Mouse (Mus musculus): ENCODE results near the gene Gm10842.
A peak's percentile ranks its signal among the peaks of the same experiment; 100 is the strongest.
"Not testable (repeated sequence)": the region's sequence is repeated elsewhere in the genome, so short reads cannot be mapped to it uniquely, and the experiment has no call there.

Gene Gm10842

DNA sequence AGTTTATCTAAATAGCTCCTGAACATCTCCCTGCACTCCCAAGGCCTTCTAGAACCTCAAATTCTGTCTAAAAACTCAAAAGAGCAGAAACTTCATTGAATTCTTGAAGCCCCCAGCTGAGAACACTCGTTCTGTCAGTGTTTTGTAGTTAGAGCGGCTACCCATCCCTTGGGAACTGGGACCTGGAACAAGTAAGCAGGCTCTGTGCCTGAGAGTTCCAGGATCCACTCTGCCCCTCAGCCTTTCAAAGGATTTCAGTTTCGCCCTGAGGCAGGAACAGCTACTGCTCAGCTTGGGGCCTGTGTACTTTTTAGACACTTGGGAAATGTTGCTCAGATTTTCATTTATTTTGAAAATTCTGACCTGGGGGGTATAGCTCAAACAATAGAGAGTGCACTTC, at the start of gene Gm10842:
Gene Gm10842 (plus strand): TSS at position 301 of the 400 bp plus-strand sequence.
- DNase-seq = no peak

DNA sequence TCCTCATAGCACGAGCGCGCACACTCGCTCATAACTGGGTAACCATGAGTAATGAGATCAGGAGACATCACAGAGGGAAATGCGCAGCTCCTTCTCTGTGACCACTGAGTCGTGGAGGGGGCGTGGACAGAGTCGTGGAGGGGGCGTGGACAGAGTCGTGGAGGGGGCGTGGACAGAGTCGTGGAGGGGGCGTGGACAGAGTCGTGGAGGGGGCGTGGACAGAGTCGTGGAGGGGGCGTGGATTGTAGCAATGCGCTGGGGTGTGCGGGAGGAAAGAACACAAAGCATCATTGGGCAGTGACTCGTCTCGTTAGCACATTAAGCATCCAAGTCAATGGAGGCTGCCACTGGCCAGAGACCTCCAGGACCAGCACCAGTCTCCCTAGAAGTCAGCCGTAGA, 34.2 kb upstream of the Gm10842 start:
- peak; percentile 7 for DNase-seq

GRCm38 (mm10) chr11:105117814-105118213, 28.9 kb upstream of the Gm10842 start:
- no peak for DNase-seq

- DNase-seq = peak; percentile 38
Measured at GRCm38 (mm10) chr11:105120551-105121061, 26.1 kb upstream of the Gm10842 start.

GRCm38 (mm10) chr11:105121792-105122191, 24.9 kb upstream of the Gm10842 start:
- DNase-seq = not testable (repeated sequence)

GRCm38 (mm10) chr11:105123986-105124385, 22.7 kb upstream of the Gm10842 start:
- DNase-seq = peak; percentile 83

- peak; percentile 94 for DNase-seq
Measured at GRCm38 (mm10) chr11:105125735-105126519, 20.8 kb upstream of the Gm10842 start, which contains the start of gene Mettl2. Gene Mettl2 (plus strand): TSS chr11:105126425.

- peak; percentile 6 for DNase-seq
Measured at GRCm38 (mm10) chr11:105126520-105127029, 20.1 kb upstream of the Gm10842 start.

- DNase-seq = no peak
Measured at GRCm38 (mm10) chr11:105135692-105136091, 11.0 kb upstream of the Gm10842 start.

- not testable (repeated sequence) for DNase-seq
Measured at GRCm38 (mm10) chr11:105137255-105137654, 9.4 kb upstream of the Gm10842 start.

DNA sequence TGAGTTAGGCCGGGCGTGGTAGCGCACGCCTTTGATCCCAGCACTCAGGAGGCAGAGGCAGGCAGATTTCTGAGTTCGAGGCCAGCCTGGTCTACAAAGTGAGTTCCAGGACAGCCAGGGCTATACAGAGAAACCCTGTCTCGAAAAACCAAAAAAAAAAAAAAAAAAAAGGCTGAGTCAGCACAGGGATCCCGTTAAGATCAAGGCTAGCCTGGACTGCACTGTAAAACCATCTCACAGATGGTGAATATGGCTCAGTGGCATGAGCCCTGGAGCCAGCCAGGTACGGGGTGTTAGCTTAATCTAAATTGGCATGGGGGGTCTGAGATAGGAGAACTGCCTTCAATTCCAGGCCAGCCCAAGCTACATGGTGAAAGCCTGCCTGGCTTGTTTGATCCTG, 6.2 kb upstream of the Gm10842 start:
- not testable (repeated sequence) for DNase-seq

DNA sequence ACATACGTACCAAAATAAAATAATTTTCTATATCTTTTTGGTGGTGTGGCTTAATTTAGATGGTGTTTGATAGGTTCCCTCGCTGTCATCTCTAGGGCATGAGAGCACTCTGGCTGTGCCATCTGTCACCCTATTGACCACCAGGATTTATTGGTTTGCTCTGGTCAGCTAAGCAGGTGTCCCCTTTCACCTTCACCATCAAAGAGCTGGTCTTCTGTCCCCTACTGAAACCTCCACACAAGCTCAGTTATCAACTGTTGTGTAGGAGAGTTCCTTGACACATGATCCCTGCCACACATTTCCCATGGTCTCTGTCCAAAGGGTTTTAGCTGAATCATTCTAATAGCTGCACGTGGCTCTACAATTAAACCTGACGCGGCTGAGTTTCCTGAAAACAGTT, 5.6 kb upstream of the Gm10842 start:
- no peak for DNase-seq

DNA sequence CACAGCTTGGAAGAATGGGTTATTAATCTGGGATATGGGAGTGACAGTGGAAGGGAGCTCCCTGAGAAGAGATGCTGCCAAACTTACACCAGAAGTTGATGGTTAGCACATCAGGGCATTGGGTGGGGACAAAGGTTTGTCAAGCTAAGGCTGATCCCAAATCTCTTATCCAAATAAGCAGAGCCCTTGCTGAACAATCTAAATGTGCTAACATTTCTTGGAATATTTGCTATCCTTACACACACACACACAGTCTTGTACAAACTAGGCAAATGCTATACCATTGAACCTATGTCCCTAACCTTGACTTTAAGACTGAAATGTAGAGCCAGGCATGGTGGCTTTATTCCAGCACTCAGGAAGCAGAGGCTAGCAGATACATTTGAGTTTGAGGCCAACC, 3.1 kb upstream of the Gm10842 start:
- no peak for DNase-seq

DNA sequence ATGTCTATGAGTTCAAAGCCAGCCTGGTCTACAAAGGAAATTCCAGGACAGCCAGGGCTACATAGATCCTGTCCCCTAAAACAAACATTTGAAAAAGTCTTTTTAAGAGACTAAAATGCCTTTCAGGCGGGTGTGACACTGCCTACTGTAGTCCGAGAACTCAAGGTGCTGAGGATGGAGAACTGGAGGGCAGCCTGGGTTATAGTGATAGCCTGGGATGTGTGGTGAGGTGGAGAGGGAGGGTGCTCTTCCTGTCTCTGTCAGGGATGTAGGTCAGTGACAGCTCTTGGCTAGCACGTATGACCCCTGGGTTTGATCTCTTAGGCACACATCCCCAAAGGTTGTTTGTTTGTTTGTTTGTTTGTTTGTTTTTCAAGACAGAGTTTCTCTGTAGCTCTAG, 2.6 kb upstream of the Gm10842 start:
- DNase-seq = no peak

DNA sequence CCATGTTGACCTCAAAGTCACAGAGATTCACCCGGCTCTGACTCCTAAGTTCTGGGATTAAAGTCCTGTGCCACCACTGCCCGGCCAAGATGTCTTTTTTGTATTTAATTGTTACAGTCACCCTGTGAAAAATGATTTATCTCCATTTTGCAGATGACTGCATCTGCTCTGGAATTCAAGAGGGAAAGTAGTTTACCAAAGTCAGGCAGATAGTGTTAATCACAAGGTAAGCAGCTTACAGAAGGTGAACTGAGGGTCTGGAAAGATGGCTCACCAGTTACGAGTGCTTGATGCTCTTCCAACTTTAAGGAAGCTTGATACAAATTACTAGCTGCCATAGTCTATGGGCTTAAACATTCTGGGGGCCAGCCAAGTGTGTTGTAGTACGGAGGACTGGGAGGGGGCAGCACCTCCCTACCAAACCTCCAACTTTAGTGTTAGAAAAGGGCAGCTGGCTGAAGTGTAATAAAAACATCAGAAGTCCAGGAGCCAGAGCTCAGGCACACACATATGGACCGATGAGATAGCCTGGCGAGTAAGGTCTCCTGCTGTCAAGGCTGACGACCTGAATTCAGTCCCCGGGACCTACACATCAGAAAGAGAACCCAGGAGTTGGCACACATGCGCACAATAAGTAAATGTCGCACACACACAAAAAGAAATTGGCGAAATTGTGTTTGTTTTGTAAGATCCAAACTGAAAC, 2.0 kb upstream of the Gm10842 start:
- no peak for DNase-seq

- no peak for DNase-seq
Measured at GRCm38 (mm10) chr11:105145211-105145610, 1.5 kb upstream of the Gm10842 start.

DNA sequence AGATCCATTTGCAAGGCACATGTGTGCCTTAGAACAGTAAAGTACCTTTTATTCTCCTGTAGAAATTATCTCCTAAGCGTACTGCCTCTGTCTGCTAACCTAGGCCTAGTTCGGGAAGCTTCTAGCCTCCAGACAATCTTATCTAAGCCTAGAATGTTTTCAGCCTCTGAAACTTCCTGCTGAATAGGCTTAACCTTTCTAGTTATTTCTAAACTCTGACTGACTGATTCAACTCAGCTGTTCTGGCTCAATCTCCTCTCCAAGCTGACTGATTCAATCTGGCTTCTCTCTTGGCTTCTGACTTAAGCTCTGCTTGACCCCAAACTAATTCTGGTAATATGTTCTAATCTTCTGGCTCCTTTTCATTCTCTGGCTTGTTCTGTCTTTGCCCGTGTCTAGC, 2.7 kb downstream of the Gm10842 start:
- DNase-seq = no peak

GRCm38 (mm10) chr11:105149766-105150165, 3.1 kb downstream of the Gm10842 start:
- peak; percentile 66 for DNase-seq

- DNase-seq = peak; percentile 53
Measured at GRCm38 (mm10) chr11:105150691-105151090, 4.0 kb downstream of the Gm10842 start.

DNA sequence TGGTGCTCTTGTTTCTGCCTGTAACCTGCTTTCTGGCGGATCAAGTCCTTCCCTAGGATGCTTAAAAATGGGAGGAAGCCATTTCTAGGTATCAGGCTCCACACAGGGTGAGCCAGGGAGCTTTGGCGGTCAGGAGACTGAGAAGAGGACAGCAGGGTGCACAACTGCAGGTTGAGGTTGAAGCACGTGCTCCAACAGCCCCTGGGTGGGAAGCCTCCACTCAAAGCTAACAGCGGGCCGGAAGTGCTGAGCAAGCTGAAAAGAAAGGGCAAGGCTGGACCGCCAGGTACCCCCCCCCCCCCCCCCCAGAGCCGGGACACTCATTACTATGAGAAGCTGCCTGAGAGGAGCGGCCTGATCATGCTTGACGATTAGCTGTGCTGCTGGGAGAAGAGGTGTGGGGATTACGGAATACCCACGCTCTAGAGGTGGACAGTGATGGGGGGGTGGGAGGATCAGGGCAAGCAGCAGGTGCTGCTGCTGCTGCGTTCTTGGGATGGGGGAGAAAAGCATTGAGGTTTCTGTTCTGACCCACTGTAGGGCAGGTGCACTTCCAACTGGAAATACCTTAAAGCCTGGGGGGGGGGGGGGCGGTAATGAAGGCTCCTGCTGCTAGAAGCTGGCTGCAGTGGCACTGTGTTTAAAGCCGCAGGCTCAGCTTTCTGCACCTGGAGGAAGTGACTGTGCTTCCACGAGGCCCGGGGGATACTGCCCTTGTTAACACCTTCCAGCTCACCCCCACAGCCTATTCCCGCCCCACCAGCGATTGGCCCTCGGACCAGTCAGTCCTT, 4.7 kb downstream of the Gm10842 start:
- DNase-seq = peak; percentile 55

DNA sequence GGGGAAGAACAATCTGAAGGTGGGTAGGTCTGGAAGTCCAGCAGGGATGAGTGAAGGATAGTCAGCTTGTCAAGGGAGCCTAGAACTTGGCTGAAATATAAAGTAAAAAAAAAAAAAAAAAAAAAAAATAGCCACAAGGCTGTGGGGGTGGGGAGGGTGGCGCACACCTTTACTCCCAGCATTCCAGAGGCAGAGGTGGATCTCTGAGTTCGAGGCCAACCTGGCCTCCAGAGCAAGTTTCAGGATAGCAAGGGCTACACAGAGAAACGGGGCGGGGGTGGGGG, 5.3 kb downstream of the Gm10842 start:
- no peak for DNase-seq

DNA sequence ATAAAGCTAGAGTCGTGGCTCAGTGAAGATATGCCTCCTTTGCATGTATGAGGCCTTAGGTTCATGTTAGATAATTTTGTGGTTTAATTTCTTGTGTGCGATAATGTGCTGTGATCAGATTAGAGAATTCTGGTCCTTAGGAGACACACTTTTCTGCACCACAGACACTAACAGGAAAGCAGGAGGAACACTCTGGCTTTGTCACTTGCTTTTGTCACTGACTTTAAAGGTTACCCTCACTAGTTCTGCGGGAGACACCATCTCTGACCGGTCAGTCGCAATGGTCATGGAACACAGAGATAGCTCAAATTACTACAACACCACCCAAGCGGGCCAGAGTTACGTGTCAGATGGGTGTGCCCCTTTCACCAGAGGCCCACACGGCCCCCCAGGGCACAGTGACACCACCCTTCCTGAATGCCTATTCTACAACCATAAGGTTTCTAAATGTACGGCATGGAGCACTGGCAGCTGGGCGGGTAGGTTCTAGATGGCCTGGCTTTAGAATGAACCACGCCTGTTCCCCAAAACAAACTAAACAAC, 5.7 kb downstream of the Gm10842 start:
- no peak for DNase-seq
